Mouse (Mus musculus): ENCODE data around the gene Efna1. TPM values are rescaled to one million over a fixed set of nuclear protein-coding genes. Genes with fewer than 3 reads are reported as not detected.

Efna1 gene
- polyA plus RNA-seq, 1 experiment from 2014 or later = 8.9 TPM

DNA sequence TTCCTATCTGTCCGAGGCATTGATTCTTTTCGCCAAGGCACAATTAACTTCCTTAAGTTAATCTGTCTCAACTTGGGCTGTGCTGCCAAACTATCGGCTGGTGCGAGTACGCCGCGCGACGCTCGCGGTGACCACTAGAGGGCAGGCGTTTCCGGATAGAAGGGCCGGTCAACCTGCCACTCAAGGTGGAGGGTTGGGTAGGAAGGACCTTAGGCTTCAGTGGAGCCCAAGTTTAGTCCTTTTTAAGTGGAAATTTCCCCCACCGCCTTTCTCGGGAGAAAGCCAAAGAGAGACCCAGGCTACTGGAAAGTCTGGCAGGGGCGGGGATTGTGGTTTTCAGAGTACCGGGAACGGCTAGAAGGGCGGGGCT lies 52.8 kb downstream of the Efna1 start:
- H3K9me3 ChIP-seq (replicated peaks) = no peaks in the 10 kb centered on the region
- WGBS (ENCODE audit: insufficient replicate concordance) = under 1% methylated on average over 20 of the region's 20 CpGs
- peak overlapping the region; percentile 73 for H3K4me2 ChIP-seq
- peak; percentile 39; the same call in 1 of the 2 replicates for ATAC-seq (ENCODE audit: insufficient read depth)
- no peak overlapping the region for H3K27ac ChIP-seq (replicated peaks)
- H3K9ac ChIP-seq = no peak overlapping the region
- no peaks in the 10 kb centered on the region for H3K36me3 ChIP-seq (replicated peaks)
- H3K4me3 ChIP-seq (replicated peaks) = peak overlapping the region; percentile 51
- peaks cover 85% of the 10 kb centered on the region for H3K27me3 ChIP-seq
- peaks cover 25% of the 10 kb centered on the region for H3K4me1 ChIP-seq (replicated peaks)

DNA sequence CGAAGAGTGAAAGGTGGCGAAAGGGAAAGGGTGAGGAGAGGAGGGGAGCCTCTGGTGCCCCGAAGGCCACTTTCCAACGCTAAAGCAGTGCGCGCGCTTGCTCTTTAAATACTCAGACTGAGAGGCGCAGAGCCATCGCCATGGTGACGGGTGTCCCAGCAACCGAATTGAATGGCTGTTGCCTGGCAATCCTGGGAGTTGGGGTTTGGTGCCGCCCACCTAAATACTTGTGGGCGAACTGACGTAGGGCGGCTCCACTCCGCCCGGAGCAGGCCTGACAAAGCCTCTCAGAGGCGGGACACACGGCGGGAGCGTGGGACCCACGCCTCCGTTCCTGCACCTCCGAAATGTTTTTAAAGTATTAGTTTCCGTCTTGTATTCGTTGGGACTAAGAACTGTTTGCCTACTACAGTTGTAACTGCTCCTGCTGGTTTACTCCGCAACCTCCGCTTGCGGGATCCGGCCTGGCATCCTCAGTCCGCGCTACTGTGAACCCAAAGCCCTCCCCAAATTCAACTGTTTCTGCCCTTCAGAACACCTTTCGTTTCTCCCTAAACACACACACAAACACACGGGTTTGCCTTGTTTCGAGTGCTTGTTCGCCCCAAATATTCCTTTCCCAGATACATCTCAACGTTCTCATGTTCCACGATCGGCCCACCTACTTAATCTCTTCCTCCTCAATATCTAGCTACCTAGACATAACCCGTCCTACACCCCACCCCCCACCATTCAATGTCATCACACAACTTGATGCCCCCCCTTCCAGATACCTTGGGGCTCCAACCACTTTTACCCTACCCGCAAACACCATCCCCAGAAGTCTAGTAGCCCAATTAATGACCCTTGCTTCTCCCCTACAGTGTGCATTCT lies 53.4 kb downstream of the Efna1 start:
- Histone ChIP-seq H3K27me3 (peaks cover 91% of the 10 kb centered on the region), H3K4me1 (replicated peaks) (peaks cover 25% of the 10 kb centered on the region), H3K4me3 (replicated peaks) (peak overlapping the region; percentile 25), H3K9ac (no peak overlapping the region), H3K4me2 (peak overlapping the region; percentile 73), H3K27ac (replicated peaks) (no peak overlapping the region), H3K36me3 (replicated peaks) (no peaks in the 10 kb centered on the region), H3K9me3 (replicated peaks) (no peaks in the 10 kb centered on the region)
- ATAC-seq (ENCODE audit: insufficient read depth) = no peak
- WGBS (ENCODE audit: insufficient replicate concordance) = 4% methylated on average over 41 of the region's 41 CpGs

DNA sequence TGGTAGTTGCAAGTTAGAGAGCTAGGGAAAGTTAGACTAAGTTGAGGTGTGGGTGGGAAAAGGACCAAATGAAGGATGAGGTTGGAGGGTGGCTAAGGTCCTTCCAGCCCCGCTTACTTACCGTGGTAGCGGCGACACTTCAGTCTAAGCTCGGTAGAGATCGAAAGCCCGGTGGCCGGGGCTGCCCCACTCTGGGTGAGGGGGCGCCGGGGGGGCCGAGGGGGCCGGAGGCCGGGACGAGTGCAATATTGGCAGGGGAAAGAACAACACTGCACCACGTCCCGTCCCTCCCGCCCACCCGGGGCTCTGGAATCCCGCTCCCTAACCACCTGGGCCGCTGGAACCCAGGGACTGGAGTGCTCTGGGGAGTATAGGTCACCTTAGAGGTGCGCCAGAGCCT lies 54.0 kb downstream of the Efna1 start, which contains the start of gene Mtx1:
TSS of gene Mtx1 (minus strand) at position 189 of the 400 bp plus-strand sequence.
- Histone ChIP-seq H3K4me1 (replicated peaks) (peaks cover 25% of the 10 kb centered on the region), H3K27me3 (peaks cover 96% of the 10 kb centered on the region), H3K4me2 (peak within 1 kb of the TSS; percentile 73), H3K9ac (no peak within 1 kb of the TSS), H3K9me3 (replicated peaks) (no peaks in the 10 kb centered on the region), H3K36me3 (replicated peaks) (no peaks in the 10 kb centered on the region), H3K27ac (replicated peaks) (no peak within 1 kb of the TSS), H3K4me3 (replicated peaks) (peak within 1 kb of the TSS; percentile 25)
- 10% methylated on average over 21 of the region's 21 CpGs for WGBS (ENCODE audit: insufficient replicate concordance)
- no peak; the same call in 1 of the 2 replicates for ATAC-seq (ENCODE audit: insufficient read depth)

DNA sequence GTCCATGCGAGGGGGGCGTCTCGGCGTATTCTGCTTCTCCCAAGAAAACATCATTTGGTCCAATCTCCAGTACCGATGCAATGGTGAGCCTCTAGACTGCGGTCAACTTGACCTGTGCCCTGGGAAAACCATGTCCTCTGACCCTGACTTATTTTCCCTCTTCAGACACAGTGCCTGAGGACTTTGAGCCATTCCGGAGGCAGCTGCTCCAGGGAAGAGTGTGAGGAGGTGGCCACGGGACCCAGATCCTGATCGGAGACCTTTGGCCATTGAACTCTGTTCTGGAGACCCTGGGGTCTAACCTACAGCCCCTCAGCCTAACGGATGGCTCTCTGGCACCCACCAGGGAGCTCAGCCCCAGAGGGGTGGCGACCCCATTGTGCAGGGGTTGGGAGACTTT lies 54.6 kb downstream of the Efna1 start:
- H3K9me3 ChIP-seq (replicated peaks) = no peaks in the 10 kb centered on the region
- H3K4me3 ChIP-seq (replicated peaks) = no peak overlapping the region
- H3K27me3 ChIP-seq = peaks cover 98% of the 10 kb centered on the region
- H3K27ac ChIP-seq (replicated peaks) = no peak overlapping the region
- ATAC-seq (ENCODE audit: insufficient read depth) = no peak
- no peaks in the 10 kb centered on the region for H3K36me3 ChIP-seq (replicated peaks)
- 49% methylated on average over 11 of the region's 11 CpGs for WGBS (ENCODE audit: insufficient replicate concordance)
- H3K9ac ChIP-seq = no peak overlapping the region
- H3K4me2 ChIP-seq = no peak overlapping the region
- H3K4me1 ChIP-seq (replicated peaks) = peaks cover 25% of the 10 kb centered on the region

DNA sequence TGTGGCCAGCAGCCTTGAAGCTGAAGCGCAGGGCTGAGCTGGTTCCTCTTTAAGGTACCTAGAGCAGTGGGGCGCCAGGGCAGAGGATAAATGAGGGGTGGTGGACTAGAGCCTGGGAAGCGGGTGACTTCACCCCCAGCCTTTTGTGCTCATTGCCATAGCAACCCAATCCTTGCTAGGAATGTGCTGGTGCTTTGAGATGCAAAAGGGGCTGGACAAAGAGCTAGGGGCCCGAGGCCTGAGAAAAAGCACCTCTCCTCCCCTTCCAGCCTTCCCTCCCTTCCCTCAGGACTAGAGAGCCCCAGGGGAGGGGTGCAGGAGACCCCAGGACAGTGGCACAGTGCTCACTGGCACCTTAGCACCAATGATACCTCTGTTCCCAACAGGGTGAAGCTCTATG lies 55.0 kb downstream of the Efna1 start:
- H3K36me3 ChIP-seq (replicated peaks) = no peaks in the 10 kb centered on the region
- 38% methylated on average over 4 of the region's 4 CpGs for WGBS (ENCODE audit: insufficient replicate concordance)
- H3K4me1 ChIP-seq (replicated peaks) = peaks cover 25% of the 10 kb centered on the region
- H3K9ac ChIP-seq = no peak overlapping the region
- H3K9me3 ChIP-seq (replicated peaks) = no peaks in the 10 kb centered on the region
- ATAC-seq (ENCODE audit: insufficient read depth) = no peak
- no peak overlapping the region for H3K27ac ChIP-seq (replicated peaks)
- H3K4me3 ChIP-seq (replicated peaks) = no peak overlapping the region
- H3K4me2 ChIP-seq = no peak overlapping the region
- peaks cover 98% of the 10 kb centered on the region for H3K27me3 ChIP-seq

DNA sequence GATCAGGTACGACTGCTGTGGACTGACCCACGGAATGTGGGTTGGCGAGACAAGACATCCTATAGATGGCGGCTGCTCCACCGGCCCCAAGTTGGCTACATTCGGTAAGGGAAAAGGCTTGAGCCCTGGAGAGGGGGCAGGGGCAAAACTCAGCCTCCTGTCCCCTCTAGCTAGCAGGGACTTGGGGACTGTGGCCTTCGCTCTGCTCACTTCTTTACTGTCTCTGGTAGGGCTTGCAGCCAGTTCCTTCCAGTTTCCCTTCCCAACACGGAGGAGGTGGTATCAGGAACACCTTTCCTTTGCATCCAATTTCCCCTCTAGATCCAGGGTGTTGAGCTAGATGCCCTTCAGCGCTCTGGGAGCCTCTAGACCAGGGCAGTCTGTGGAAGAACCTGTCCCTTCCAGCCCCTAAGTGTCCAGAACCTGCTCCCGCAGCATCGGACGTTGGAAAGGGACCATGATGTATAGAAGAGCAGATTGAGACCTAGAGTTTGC lies 55.6 kb downstream of the Efna1 start:
- no peak for ATAC-seq (ENCODE audit: insufficient read depth)
- peaks cover 94% of the 10 kb centered on the region for H3K27me3 ChIP-seq
- WGBS (ENCODE audit: insufficient replicate concordance) = 56% methylated on average over 12 of the region's 12 CpGs

DNA sequence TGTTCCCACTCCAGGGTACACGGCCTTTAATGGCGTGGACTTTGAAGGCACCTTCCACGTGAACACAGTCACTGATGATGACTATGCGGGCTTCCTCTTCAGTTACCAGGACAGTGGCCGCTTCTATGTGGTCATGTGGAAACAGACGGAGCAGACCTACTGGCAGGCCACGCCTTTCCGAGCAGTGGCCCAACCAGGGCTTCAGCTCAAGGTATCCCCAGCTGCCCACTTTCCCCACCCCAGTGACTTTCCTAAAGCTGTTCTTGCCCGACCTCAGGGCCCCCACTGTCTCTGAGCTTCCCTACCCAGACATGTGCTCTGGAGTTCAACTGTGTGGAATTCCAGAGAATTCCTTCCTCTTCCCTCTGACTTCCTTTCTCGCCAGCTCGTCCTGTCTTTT lies 56.1 kb downstream of the Efna1 start:
- H3K27ac ChIP-seq (replicated peaks) = no peak overlapping the region
- H3K36me3 ChIP-seq (replicated peaks) = no peaks in the 10 kb centered on the region
- H3K9ac ChIP-seq = no peak overlapping the region
- H3K4me1 ChIP-seq (replicated peaks) = peaks cover 25% of the 10 kb centered on the region
- ATAC-seq (ENCODE audit: insufficient read depth) = no peak
- 62% methylated on average over 11 of the region's 11 CpGs for WGBS (ENCODE audit: insufficient replicate concordance)
- H3K27me3 ChIP-seq = peaks cover 93% of the 10 kb centered on the region
- no peaks in the 10 kb centered on the region for H3K9me3 ChIP-seq (replicated peaks)
- no peak overlapping the region for H3K4me3 ChIP-seq (replicated peaks)
- H3K4me2 ChIP-seq = no peak overlapping the region

More for the DNA sequence above, 55.6 kb downstream of the Efna1 start:
- no peak overlapping the region for H3K4me2 ChIP-seq
- H3K4me1 ChIP-seq (replicated peaks) = peaks cover 25% of the 10 kb centered on the region
- no peak overlapping the region for H3K27ac ChIP-seq (replicated peaks)
- no peaks in the 10 kb centered on the region for H3K36me3 ChIP-seq (replicated peaks)
- no peaks in the 10 kb centered on the region for H3K9me3 ChIP-seq (replicated peaks)
- H3K4me3 ChIP-seq (replicated peaks) = no peak overlapping the region
- no peak overlapping the region for H3K9ac ChIP-seq

MicroRNAs within 50 kb of the gene (microRNA counts, 519-probe panel; counts per million panel counts)
- not detected for microRNA mmu-miR-92b

Small RNA genes lying within 50 kb of the gene (microRNA-seq; reads per million reads assigned to microRNA genes)
- gene Mir92b = 69.8 reads per million, percentile 50 among the genes with 10 or more reads in this experiment

Other genes with a start within 250 kb of the Efna1 start
- gene Rusc1, start 187.8 kb downstream of the Efna1 start, polyA plus RNA-seq (2015; fragmentation: Nextera tagmentation; extraction: Ambion mirVana) = 3.0 and 4.0 TPM in 2 replicates
- not detected in 2 replicates for gene Gm43738, start 180.0 kb downstream of the Efna1 start, polyA plus RNA-seq (2015; fragmentation: Nextera tagmentation; extraction: Ambion mirVana)
- 339 and 359 TPM in 2 replicates for gene Fdps, start 179.2 kb downstream of the Efna1 start, polyA plus RNA-seq (2015; fragmentation: Nextera tagmentation; extraction: Ambion mirVana)
- 102 and 104 TPM in 2 replicates for gene Pklr, start 145.0 kb downstream of the Efna1 start, polyA plus RNA-seq (2015; fragmentation: Nextera tagmentation; extraction: Ambion mirVana)
- 0.43 and 0.45 TPM in 2 replicates for gene Hcn3, start 120.9 kb downstream of the Efna1 start, polyA plus RNA-seq (2015; fragmentation: Nextera tagmentation; extraction: Ambion mirVana)
- 8.5 and 10.1 TPM in 2 replicates for gene Clk2, start 116.3 kb downstream of the Efna1 start, polyA plus RNA-seq (2015; fragmentation: Nextera tagmentation; extraction: Ambion mirVana)
- 53.0 and 53.7 TPM in 2 replicates for gene Scamp3, start 103.7 kb downstream of the Efna1 start, polyA plus RNA-seq (2015; fragmentation: Nextera tagmentation; extraction: Ambion mirVana)
- gene Fam189b, start 98.0 kb downstream of the Efna1 start, polyA plus RNA-seq (2015; fragmentation: Nextera tagmentation; extraction: Ambion mirVana) = 2.4 and 2.9 TPM in 2 replicates
- 26.1 and 26.2 TPM in 2 replicates for gene Gba, start 78.2 kb downstream of the Efna1 start, polyA plus RNA-seq (2015; fragmentation: Nextera tagmentation; extraction: Ambion mirVana)
- gene Thbs3, start 66.0 kb downstream of the Efna1 start, polyA plus RNA-seq (2015; fragmentation: Nextera tagmentation; extraction: Ambion mirVana) = 1.5 and 2.1 TPM in 2 replicates
- gene Mtx1, start 54.1 kb downstream of the Efna1 start, polyA plus RNA-seq (2015; fragmentation: Nextera tagmentation; extraction: Ambion mirVana) = 103 and 104 TPM in 2 replicates
- gene Muc1, start 52.1 kb downstream of the Efna1 start, polyA plus RNA-seq (2015; fragmentation: Nextera tagmentation; extraction: Ambion mirVana) = 0.50 TPM in 1 of 2 replicates, not detected in the other
- gene Krtcap2, start 35.2 kb downstream of the Efna1 start, polyA plus RNA-seq (2015; fragmentation: Nextera tagmentation; extraction: Ambion mirVana) = 116 and 126 TPM in 2 replicates
- gene Trim46, start 34.8 kb downstream of the Efna1 start, polyA plus RNA-seq (2015; fragmentation: Nextera tagmentation; extraction: Ambion mirVana) = 0.23 and 0.31 TPM in 2 replicates
- 45.4 and 54.4 TPM in 2 replicates for gene Dpm3, start 21.8 kb downstream of the Efna1 start, polyA plus RNA-seq (2015; fragmentation: Nextera tagmentation; extraction: Ambion mirVana)
- 17.5 and 17.8 TPM in 2 replicates for gene Slc50a1, start 10.6 kb downstream of the Efna1 start, polyA plus RNA-seq (2015; fragmentation: Nextera tagmentation; extraction: Ambion mirVana)
- 0.18 and 0.58 TPM in 2 replicates for gene Efna3, start 41.8 kb upstream of the Efna1 start, polyA plus RNA-seq (2015; fragmentation: Nextera tagmentation; extraction: Ambion mirVana)
- gene Efna4, start 56.9 kb upstream of the Efna1 start, polyA plus RNA-seq (2015; fragmentation: Nextera tagmentation; extraction: Ambion mirVana) = 0.24 and 0.48 TPM in 2 replicates
- gene Adam15, start 68.9 kb upstream of the Efna1 start, polyA plus RNA-seq (2015; fragmentation: Nextera tagmentation; extraction: Ambion mirVana) = 8.8 and 12.7 TPM in 2 replicates
- 0.06 and 0.07 TPM in 2 replicates for gene Dcst2, start 80.8 kb upstream of the Efna1 start, polyA plus RNA-seq (2015; fragmentation: Nextera tagmentation; extraction: Ambion mirVana)
- 0.05 TPM in 1 of 2 replicates, not detected in the other for gene Dcst1, start 84.1 kb upstream of the Efna1 start, polyA plus RNA-seq (2015; fragmentation: Nextera tagmentation; extraction: Ambion mirVana)
- gene Zbtb7b, start 113.6 kb upstream of the Efna1 start, polyA plus RNA-seq (2015; fragmentation: Nextera tagmentation; extraction: Ambion mirVana) = 2.3 and 3.3 TPM in 2 replicates
- not detected in 2 replicates for gene Lenep, start 121.7 kb upstream of the Efna1 start, polyA plus RNA-seq (2015; fragmentation: Nextera tagmentation; extraction: Ambion mirVana)
- gene Flad1, start 130.7 kb upstream of the Efna1 start, polyA plus RNA-seq (2015; fragmentation: Nextera tagmentation; extraction: Ambion mirVana) = 14.3 and 16.4 TPM in 2 replicates
- 210 and 229 TPM in 2 replicates for gene Cks1b, start 137.2 kb upstream of the Efna1 start, polyA plus RNA-seq (2015; fragmentation: Nextera tagmentation; extraction: Ambion mirVana)
- 44.8 and 50.6 TPM in 2 replicates for gene Shc1, start 137.3 kb upstream of the Efna1 start, polyA plus RNA-seq (2015; fragmentation: Nextera tagmentation; extraction: Ambion mirVana)
- gene Pygo2, start 149.1 kb upstream of the Efna1 start, polyA plus RNA-seq (2015; fragmentation: Nextera tagmentation; extraction: Ambion mirVana) = 10.1 and 10.6 TPM in 2 replicates
- gene Pbxip1, start 155.6 kb upstream of the Efna1 start, polyA plus RNA-seq (2015; fragmentation: Nextera tagmentation; extraction: Ambion mirVana) = 7.4 and 8.1 TPM in 2 replicates
- 35.7 and 38.4 TPM in 2 replicates for gene Pmvk, start 173.4 kb upstream of the Efna1 start, polyA plus RNA-seq (2015; fragmentation: Nextera tagmentation; extraction: Ambion mirVana)
- 0.03 and 0.08 TPM in 2 replicates for gene Kcnn3, start 239.0 kb upstream of the Efna1 start, polyA plus RNA-seq (2015; fragmentation: Nextera tagmentation; extraction: Ambion mirVana)